Mouse (Mus musculus): ENCODE data around the gene Cnpy3.

DNA sequence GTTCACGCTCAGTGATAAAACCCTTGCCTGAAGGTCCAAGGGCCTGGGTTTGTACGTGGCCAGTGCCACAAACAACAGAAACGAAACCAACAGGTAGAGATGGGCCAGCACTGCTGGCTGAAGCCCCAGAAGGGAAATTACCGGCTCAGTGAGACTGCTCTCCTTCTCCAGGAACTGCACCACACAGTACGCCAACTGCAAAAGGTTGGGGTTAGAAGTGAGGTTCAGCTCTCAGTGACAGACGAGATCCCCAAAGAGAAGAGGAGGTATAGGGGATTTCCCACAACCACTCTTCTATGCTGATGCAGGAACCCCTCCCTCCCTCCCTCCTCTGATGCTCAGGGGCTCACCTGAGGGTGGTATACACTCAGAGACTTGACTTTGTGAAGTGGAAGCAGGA, 66.1 kb downstream of the Cnpy3 start:
- TF ChIP-seq POLR2A (IDR thresholded peaks at IDR 0.05; ENCODE audit: borderline replicate concordance, insufficient read depth, low read length) (no peak), CTCF (IDR thresholded peaks at IDR 0.05; ENCODE audit: borderline replicate concordance, insufficient read depth, low read depth, low read length) (no peak)
